Mouse (Mus musculus) ovary, postnatal 14 days (tissue): ENCODE measurements around the gene Ift81.

Experiments
- DNase-seq: peaks from one replicate; pipeline ENCODE4 v3.0.0; 2022; ENCODE audit warnings: low spot score

The Ift81 gene

DNA sequence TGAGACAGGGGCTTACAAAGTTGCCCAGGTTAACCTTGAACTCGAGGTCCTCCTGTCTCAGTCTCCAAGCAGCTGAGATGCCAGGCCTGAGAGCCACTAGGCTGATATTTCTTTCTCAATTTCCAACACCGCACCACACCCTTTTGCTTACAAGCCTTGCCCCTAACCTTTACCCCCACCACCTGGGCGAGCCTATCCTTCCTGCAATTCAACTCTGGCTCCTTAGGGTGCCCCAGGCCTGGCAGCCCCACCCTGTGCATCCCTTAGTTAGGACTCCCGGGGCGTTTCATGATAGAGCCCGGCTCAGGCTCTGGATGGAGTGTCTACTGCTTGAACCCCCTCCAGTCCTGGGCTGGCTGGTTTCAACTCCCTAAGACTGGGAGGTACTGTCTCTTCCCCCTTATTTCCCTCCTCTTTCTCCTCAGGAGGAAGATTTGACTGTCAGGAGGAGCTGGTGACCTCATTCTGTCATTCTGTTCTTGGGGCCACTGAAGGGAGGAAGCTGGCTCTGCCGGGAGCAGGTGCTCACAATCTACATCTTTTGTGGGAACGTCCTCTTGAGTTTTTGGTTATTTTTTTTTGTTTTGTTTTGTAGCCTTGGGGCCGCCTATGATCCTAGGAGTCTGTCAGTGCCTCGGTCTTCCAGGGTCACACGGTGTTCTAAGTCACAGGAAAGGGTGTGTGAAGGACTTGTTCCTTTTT lies 98.1 kb downstream of the Ift81 start:
- no peak for DNase-seq

- DNase-seq = no peak
Measured at GRCm38 (mm10) chr5:122514127-122514521, 100.2 kb downstream of the Ift81 start.

DNA sequence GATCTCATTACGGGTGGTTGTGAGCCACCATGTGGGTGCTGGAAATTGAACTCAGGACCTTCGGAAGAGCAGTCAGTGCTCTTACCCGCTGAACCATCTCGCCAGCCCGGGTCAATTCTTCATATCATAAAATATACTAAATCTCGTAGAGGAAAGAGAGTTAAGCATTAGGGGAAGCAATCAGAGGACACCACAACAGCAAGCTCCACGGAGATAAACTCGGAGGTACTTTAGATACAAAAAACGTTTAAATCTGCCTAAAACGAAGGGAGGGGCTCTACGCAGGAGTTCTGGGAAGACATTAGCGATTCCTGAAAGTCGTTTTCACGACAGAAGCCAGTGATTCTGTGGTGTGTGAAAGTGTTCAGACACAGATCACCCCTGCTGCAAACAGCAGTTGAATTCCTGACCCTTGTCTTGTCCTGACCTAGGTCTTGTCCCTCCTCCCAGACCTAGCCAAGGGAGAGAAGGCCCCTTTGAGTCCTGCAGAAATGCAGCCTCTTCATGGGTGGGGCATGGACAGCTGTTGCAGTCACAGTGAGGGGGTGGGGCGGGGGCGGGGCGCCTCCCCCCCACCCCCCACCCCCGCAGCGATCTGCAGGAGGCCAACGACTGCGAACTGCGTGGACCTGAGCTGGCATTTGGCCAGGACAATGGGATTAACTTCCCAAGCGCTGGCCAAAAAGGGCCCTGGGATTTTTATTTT lies 100.7 kb downstream of the Ift81 start:
- DNase-seq = no peak

DNA sequence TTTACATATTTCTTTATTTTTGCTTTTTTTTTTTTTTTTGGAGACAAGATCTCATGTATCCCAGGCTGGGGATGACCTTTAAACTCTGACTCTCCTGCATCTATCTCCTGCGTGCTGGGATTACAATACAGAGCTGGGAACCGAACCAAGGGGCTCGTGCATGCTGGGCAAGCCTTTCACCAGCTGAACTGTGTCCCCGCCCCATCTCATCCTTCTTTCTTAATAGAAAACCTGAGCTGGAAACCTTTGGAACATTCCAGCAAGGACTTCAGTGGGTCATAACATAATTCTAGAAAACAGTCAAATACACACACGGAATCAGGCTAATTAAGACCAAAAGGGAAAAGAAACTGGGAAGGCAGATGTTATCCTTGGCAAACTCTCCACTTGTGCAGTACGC lies 102.3 kb downstream of the Ift81 start:
- no peak for DNase-seq

DNA sequence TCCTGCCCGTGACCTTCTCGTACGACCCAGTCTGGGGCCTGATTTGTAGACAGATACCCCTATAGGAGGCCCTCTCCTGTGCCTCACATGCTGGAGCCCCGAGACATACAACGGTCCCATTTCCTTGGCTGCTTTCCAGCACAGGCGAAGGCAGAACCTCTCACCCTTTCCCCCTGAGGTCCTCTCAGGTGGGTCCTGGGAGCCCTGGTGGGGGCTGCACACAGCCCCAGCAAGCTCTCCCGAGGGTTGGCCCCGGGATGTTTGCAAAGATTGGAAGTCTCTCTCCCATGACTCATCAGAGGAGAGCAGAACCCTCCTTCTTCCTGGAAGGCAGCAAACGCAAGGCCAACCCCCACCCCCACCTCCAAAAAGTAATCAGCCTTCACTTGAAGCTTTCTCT lies 102.9 kb downstream of the Ift81 start:
- DNase-seq = no peak

DNA sequence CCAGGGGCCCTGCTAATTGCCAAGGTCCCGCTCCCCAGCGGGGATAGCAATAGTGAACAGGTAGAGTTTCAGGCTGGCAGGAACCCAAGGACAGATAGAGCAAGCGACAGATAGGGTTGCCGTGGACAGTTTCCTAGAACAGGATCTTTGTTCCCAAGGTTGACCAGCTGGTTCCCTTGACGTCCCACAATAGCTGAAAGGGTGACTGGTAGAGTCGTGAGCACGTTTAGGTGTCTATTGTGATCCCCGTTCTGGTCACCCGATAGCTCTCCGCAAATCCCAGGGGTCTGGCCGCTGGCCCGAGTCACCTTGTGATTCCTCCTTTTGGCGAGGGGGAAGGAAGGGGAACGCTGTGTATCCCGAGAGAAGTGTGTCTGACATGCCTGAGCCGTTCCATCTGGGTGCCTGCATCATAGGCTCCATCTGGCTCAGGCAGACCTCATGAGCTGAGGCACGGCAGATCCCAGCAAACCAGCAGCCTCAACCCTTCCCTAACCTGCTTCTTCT lies 103.6 kb downstream of the Ift81 start:
- DNase-seq = no peak

GRCm38 (mm10) chr5:122509608-122510007 lies 104.7 kb downstream of the Ift81 start:
- no peak for DNase-seq

GRCm38 (mm10) chr5:122508861-122509306 lies 105.4 kb downstream of the Ift81 start:
- no peak for DNase-seq

GRCm38 (mm10) chr5:122507396-122507795 lies 106.9 kb downstream of the Ift81 start:
- DNase-seq = no peak

GRCm38 (mm10) chr5:122506462-122506861 lies 107.9 kb downstream of the Ift81 start:
- DNase-seq = no peak

GRCm38 (mm10) chr5:122505554-122505953 lies 108.8 kb downstream of the Ift81 start:
- DNase-seq = no peak

DNA sequence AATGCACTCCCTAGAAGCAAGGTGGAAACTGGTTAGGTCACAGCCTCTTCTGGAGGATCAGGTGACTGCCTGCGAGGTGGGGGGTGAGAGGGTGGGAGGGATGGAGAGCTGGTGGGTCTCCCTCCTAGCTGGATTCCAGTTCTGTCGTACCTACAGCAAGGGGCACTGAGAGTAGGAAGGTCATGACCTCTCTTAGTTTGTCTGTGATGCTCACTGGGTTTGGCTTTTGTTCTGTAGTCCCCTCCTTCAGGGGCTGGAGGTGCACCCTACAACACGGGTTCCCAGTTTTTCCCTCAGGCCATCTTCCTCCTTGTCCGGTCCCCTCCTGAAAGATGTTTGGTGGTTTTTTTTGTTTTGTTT lies 110.6 kb downstream of the Ift81 start:
- DNase-seq = no peak

DNA sequence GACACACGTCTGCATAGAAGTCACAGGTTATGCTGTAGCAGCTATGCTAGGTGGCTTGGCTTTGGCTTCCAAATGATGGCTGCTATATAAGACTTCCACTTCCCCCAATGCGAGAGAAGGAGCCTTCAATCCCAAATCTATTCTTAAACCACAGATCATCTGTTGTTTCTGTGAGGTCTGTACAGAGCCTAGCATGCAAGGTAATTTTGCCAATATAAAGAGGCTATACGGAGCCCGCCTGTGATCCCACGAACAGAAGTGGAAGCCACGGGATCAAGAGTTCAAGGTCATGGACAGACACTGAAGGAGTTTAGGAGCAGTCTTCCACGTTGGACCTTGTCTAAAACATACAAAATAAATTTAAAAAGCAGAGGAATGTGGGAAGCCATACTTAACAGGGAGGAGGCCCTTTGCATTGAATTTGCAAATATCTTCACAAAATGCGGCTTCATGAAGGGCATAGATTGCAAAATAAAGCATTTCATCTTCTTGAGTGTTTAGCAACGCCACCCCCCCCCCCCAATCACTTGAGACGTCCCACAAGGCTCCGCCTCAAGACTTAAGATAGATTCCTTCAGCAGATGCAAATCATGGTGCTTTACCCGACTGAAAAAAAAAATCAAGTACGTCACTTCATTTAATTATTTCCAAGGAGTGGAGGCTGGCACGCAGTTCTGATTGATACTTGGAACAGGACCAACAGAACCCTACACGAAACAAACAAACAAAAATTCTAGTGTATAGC lies 111.1 kb downstream of the Ift81 start:
- no peak for DNase-seq

GRCm38 (mm10) chr5:122502077-122502941 lies 112.0 kb downstream of the Ift81 start, which contains the start of gene Atp2a2:
Gene Atp2a2, minus strand, starts transcription at chr5:122502225.
- DNase-seq = peak; percentile 88

DNA sequence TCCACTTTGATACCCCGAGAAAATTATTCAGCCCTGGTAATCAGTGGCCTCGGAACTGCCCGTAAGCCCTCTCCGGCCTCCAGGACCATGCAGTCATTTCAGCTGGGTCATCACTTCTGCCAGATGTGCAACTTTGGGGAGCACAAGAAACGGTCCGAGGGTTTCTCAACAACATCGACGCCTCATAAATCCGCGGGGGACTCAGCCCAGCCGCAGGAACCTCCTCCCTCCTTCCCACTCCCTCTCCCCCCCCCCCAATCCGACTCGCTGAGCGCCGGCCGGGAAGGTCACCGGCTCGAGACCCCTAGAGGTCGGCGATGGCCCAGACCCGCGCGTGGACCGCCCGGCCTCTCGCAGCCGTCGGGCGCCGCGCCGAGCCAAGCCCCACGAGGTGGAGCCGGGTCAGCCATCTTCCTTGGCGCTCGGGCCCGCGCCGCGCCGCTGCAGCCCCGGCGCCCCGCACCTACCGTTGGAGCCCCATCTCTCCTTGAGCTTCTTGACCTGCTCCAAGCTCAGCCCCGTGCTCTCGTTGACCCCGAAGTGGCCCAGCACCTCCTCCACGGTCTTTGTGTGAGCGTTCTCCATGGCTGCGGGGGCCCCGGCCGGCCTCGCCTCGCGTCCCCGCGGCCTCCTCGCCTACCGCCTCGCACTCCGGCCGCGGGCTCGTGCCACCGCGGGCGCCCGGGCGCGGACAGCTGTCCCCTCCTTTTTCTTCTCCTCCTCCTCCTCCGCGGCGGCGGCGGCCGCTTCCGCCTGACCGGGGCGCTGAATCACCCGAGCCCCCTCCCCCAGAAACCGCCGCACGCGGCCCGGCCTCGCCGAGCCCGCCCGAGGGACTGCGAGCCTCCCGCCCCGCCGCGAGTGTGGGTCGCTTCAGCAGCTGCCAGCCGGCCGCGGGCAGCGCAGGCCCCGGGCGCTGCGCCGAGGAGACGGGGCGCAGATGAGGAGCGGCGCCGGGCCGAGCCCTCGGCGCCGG lies 112.9 kb downstream of the Ift81 start:
- DNase-seq = peak; percentile 43

DNA sequence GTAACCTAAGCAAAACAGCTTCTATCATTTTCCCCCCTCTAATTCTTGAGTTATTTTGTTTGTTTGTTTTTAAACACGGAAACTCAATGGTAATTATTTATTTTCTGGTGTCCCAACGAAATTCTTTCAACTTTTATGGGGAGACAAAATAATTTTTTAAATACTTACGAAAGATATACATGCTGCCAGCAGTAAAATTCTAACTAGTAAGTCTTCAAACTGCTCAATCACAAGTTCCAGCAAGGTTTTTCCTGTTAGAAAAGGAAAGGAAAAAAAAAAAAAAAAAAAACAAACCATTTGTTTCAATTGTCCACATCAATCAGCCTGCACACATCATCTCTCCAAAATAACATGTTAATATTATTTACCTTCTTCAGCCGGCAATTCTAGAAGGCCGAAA lies 113.8 kb downstream of the Ift81 start:
- no peak for DNase-seq
